Mouse (Mus musculus) neural tube, embryonic 11.5 days (tissue): ENCODE results near the gene Rpl23. TPM values are rescaled to one million over a fixed set of nuclear protein-coding genes. Genes with fewer than 3 reads are reported as not detected.
"Not testable (repeated sequence)": the region's sequence is repeated elsewhere in the genome, so short reads cannot be mapped to it uniquely, and the experiment has no call there.

ENCODE experiments used
- ATAC-seq: fragments of 200-750 bp; cut with Nextera tagmentation; 2 replicates; pipeline ENCODE4 v1.8.0; 2017; ENCODE audit warnings: moderate number of reproducible peaks, mild to moderate bottlenecking, moderate TSS enrichment, moderate library complexity; ENCODE audit not compliant: insufficient read depth, low FRiP score, low TSS enrichment
- DNase-seq: peaks from one replicate; pipeline ENCODE4 v3.0.0-alpha.2; 2015; ENCODE audit warnings: low spot score
- H3K27ac ChIP-seq: fragments of 300-500 bp; sonication (generic); 2 replicates; pipeline ENCODE4 v1.5.1; 2014; ENCODE audit warnings: low read depth, mild to moderate bottlenecking, low read length
- H3K27me3 ChIP-seq: fragments of 300-500 bp; sonication (generic); 2 replicates; pipeline ENCODE4 v1.6.1; 2014; ENCODE audit warnings: mild to moderate bottlenecking, low read length, mixed read lengths; ENCODE audit not compliant: control insufficient read depth, insufficient read depth
- H3K36me3 ChIP-seq: fragments of 300-500 bp; sonication (generic); 2 replicates; pipeline ENCODE4 v1.6.1; 2014; ENCODE audit warnings: mild to moderate bottlenecking, low read length, moderate library complexity, mixed read lengths; ENCODE audit not compliant: control insufficient read depth, insufficient read depth
- H3K4me1 ChIP-seq: fragments of 300-500 bp; sonication (generic); 2 replicates; pipeline ENCODE4 v1.6.1; 2014; ENCODE audit warnings: low read length, mixed read lengths; ENCODE audit not compliant: control insufficient read depth, insufficient read depth
- H3K4me2 ChIP-seq: fragments of 300-500 bp; sonication (generic); 2 replicates; pipeline ENCODE4 v1.6.1; 2014; ENCODE audit warnings: low read depth, mild to moderate bottlenecking, moderate library complexity
- H3K4me3 ChIP-seq: fragments of 300-500 bp; sonication (generic); 2 replicates; pipeline ENCODE4 v1.5.1; 2014; ENCODE audit warnings: low read depth, low read length
- H3K9ac ChIP-seq: fragments of 300-500 bp; sonication (generic); 2 replicates; pipeline ENCODE4 v1.6.1; 2014; ENCODE audit warnings: mild to moderate bottlenecking, low read length
- H3K9me3 ChIP-seq: fragments of 300-500 bp; sonication (generic); 2 replicates; pipeline ENCODE4 v1.6.1; 2016; ENCODE audit warnings: low read length; ENCODE audit not compliant: control insufficient read depth
- WGBS: fragments of 180-500 bp; shearing (Covaris S2); extraction: QIAGEN DNeasy Blood & Tissue Kit; methylation state at CpG from one replicate; pipeline ENCODE4 v1.1.7; 2014; 5-methylcytosine and 5-hydroxymethylcytosine counted together
- polyA plus RNA-seq: library from polyadenylated mRNA; unstranded; fragments of >200 nt; fragmentation: Nextera tagmentation; extraction: Ambion mirVana; gene quantifications from 2 replicates; pipeline ENCODE4 v1.2.1, GENCODE M21; 2014

Gene Rpl23
- polyA plus RNA-seq, 1 experiment from 2014 or later: 457 TPM

- no peak for DNase-seq
- peaks cover 11% of the 10 kb centered on the region; the same call in 1 of the 2 replicates for H3K4me1 ChIP-seq
- no peaks in the 10 kb centered on the region for H3K36me3 ChIP-seq
- H3K27ac ChIP-seq: no peak overlapping the region
- WGBS: 65% methylated on average over 7 of the region's 7 CpGs
- no peak overlapping the region for H3K4me2 ChIP-seq
- ATAC-seq: no peak
- no peak overlapping the region for H3K9ac ChIP-seq
- no peaks in the 10 kb centered on the region for H3K27me3 ChIP-seq
- no peak overlapping the region for H3K4me3 ChIP-seq
- no peaks in the 10 kb centered on the region for H3K9me3 ChIP-seq
Observed at GRCm38 (mm10) chr11:97740190-97740589, 42.0 kb downstream of the Rpl23 start.

GRCm38 (mm10) chr11:97739155-97739554 is 43.1 kb downstream of the Rpl23 start:
- no peak overlapping the region for H3K9ac ChIP-seq
- no peaks in the 10 kb centered on the region for H3K36me3 ChIP-seq
- no peak overlapping the region for H3K27ac ChIP-seq
- H3K27me3 ChIP-seq: no peaks in the 10 kb centered on the region
- WGBS: 88% methylated on average over 3 of the region's 3 CpGs
- H3K4me1 ChIP-seq: peaks cover 11% of the 10 kb centered on the region; the same call in 1 of the 2 replicates
- no peak for DNase-seq
- no peak for ATAC-seq
- H3K4me2 ChIP-seq: no peak overlapping the region
- H3K9me3 ChIP-seq: no peaks in the 10 kb centered on the region
- H3K4me3 ChIP-seq: no peak overlapping the region

- Histone ChIP-seq H3K9me3 (no peaks in the 10 kb centered on the region), H3K27ac (no peak overlapping the region), H3K4me3 (no peak overlapping the region), H3K4me1 (peaks cover 11% of the 10 kb centered on the region; the same call in 1 of the 2 replicates), H3K36me3 (no peaks in the 10 kb centered on the region), H3K9ac (no peak overlapping the region), H3K27me3 (no peaks in the 10 kb centered on the region), H3K4me2 (no peak overlapping the region)
- DNase-seq (no peak), ATAC-seq (no peak)
- WGBS: 68% methylated on average over 6 of the region's 6 CpGs
Observed at GRCm38 (mm10) chr11:97738703-97739102, 43.5 kb downstream of the Rpl23 start.

- DNase-seq: no peak
- no peaks in the 10 kb centered on the region for H3K9me3 ChIP-seq
- no peaks in the 10 kb centered on the region for H3K36me3 ChIP-seq
- 82% methylated on average over 4 of the region's 4 CpGs for WGBS
- no peaks in the 10 kb centered on the region for H3K27me3 ChIP-seq
- H3K9ac ChIP-seq: no peak overlapping the region
- no peak overlapping the region for H3K27ac ChIP-seq
- H3K4me3 ChIP-seq: no peak overlapping the region
- 0 out of 2 replicates have a peak, but pooled peaks cover under 1% of the 10 kb centered on the region for H3K4me1 ChIP-seq
- no peak for ATAC-seq
- H3K4me2 ChIP-seq: no peak overlapping the region
Observed at GRCm38 (mm10) chr11:97737600-97737999, 44.6 kb downstream of the Rpl23 start.

- 91% methylated on average over 5 of the region's 5 CpGs for WGBS
- ATAC-seq (no peak), DNase-seq (no peak)
- no peaks in the 10 kb centered on the region for H3K36me3 ChIP-seq
- no peaks in the 10 kb centered on the region for H3K4me1 ChIP-seq
- no peak overlapping the region for H3K4me2 ChIP-seq
- H3K27ac ChIP-seq: no peak overlapping the region
- no peaks in the 10 kb centered on the region for H3K27me3 ChIP-seq
- H3K9me3 ChIP-seq: no peaks in the 10 kb centered on the region
- H3K4me3 ChIP-seq: no peak overlapping the region
- no peak overlapping the region for H3K9ac ChIP-seq
Observed at GRCm38 (mm10) chr11:97736645-97737044, 45.6 kb downstream of the Rpl23 start.

GRCm38 (mm10) chr11:97734810-97735209 is 47.4 kb downstream of the Rpl23 start:
- ATAC-seq, H3K4me2 ChIP-seq, H3K27ac ChIP-seq, H3K4me1 ChIP-seq, H3K27me3 ChIP-seq, H3K36me3 ChIP-seq, H3K9me3 ChIP-seq, DNase-seq, H3K4me3 ChIP-seq, H3K9ac ChIP-seq: not testable (repeated sequence)
- WGBS: 86% methylated on average over 5 of the region's 5 CpGs

- H3K27ac ChIP-seq: no peak overlapping the region
- H3K4me3 ChIP-seq: no peak overlapping the region
- no peaks in the 10 kb centered on the region for H3K27me3 ChIP-seq
- DNase-seq (peak; percentile 29), ATAC-seq (no peak)
- H3K9ac ChIP-seq: no peak overlapping the region
- H3K4me2 ChIP-seq: no peak overlapping the region
- H3K9me3 ChIP-seq: no peaks in the 10 kb centered on the region
- WGBS: 49% methylated on average over 10 of the region's 10 CpGs
- H3K36me3 ChIP-seq: no peaks in the 10 kb centered on the region
- H3K4me1 ChIP-seq: no peaks in the 10 kb centered on the region
Observed at GRCm38 (mm10) chr11:97733689-97734088, 48.5 kb downstream of the Rpl23 start.

GRCm38 (mm10) chr11:97728730-97729129 is 53.5 kb downstream of the Rpl23 start:
- Histone ChIP-seq H3K4me2 (no peak overlapping the region), H3K27me3 (no peaks in the 10 kb centered on the region), H3K27ac (no peak overlapping the region), H3K9me3 (no peaks in the 10 kb centered on the region), H3K36me3 (peaks cover 12% of the 10 kb centered on the region), H3K4me3 (no peak overlapping the region), H3K9ac (no peak overlapping the region), H3K4me1 (no peaks in the 10 kb centered on the region; the same call in 1 of the 2 replicates)
- no peak for DNase-seq
- 80% methylated on average over 7 of the region's 7 CpGs for WGBS
- no peak for ATAC-seq

- WGBS: 84% methylated on average over 7 of the region's 7 CpGs
- DNase-seq: no peak
- Histone ChIP-seq H3K4me1 (no peaks in the 10 kb centered on the region; the same call in 1 of the 2 replicates), H3K4me3 (no peak overlapping the region), H3K9me3 (no peaks in the 10 kb centered on the region), H3K27me3 (no peaks in the 10 kb centered on the region), H3K9ac (no peak overlapping the region), H3K4me2 (no peak overlapping the region), H3K27ac (no peak overlapping the region), H3K36me3 (peaks cover 12% of the 10 kb centered on the region)
- ATAC-seq: no peak
Observed at GRCm38 (mm10) chr11:97728311-97728710, 53.9 kb downstream of the Rpl23 start.
